Mouse (Mus musculus): ENCODE data around the gene Myo15.
A peak's percentile ranks its signal among the peaks of the same experiment; 100 is the strongest.
"Not testable (repeated sequence)": the region's sequence is repeated elsewhere in the genome, so short reads cannot be mapped to it uniquely, and the experiment has no call there.

Myo15 gene

GRCm38 (mm10) chr11:60507281-60507680 lies 38.1 kb downstream of the Myo15 start:
- DNase-seq (ENCODE audit: low spot score in 2 of 2): no peak

- no peak for DNase-seq (ENCODE audit: low spot score in 2 of 2)
Measured at GRCm38 (mm10) chr11:60508950-60509349, 39.8 kb downstream of the Myo15 start.

GRCm38 (mm10) chr11:60509500-60509899 lies 40.4 kb downstream of the Myo15 start:
- no peak for DNase-seq (ENCODE audit: low spot score in 2 of 2)

- no peak for DNase-seq (ENCODE audit: low spot score in 2 of 2)
Measured at GRCm38 (mm10) chr11:60511893-60512292, 42.8 kb downstream of the Myo15 start.

- DNase-seq (ENCODE audit: low spot score in 2 of 2): no peak
Measured at GRCm38 (mm10) chr11:60512520-60512919, 43.4 kb downstream of the Myo15 start.

GRCm38 (mm10) chr11:60514941-60515340 lies 45.8 kb downstream of the Myo15 start:
- no peak for DNase-seq (ENCODE audit: low spot score in 2 of 2)

- no peak for DNase-seq (ENCODE audit: low spot score in 2 of 2)
Measured at GRCm38 (mm10) chr11:60518305-60518704, 49.2 kb downstream of the Myo15 start.

GRCm38 (mm10) chr11:60522027-60522426 lies 52.9 kb downstream of the Myo15 start:
- DNase-seq (ENCODE audit: low spot score in 2 of 2): no peak

- no peak for DNase-seq (ENCODE audit: low spot score in 2 of 2)
Measured at GRCm38 (mm10) chr11:60522661-60523365, 53.7 kb downstream of the Myo15 start.

- DNase-seq (ENCODE audit: low spot score in 2 of 2): no peak
Measured at GRCm38 (mm10) chr11:60526461-60526860, 57.3 kb downstream of the Myo15 start.

GRCm38 (mm10) chr11:60535676-60536075 lies 66.5 kb downstream of the Myo15 start:
- DNase-seq (ENCODE audit: low spot score in 2 of 2): no peak

GRCm38 (mm10) chr11:60536180-60536858 lies 67.2 kb downstream of the Myo15 start, which contains the start of gene Alkbh5:
Alkbh5 (plus strand) TSS chr11:60536381.
- DNase-seq (ENCODE audit: low spot score in 2 of 2): peak in 1 of 2 experiments; percentile 35

GRCm38 (mm10) chr11:60536859-60537467 lies 67.8 kb downstream of the Myo15 start:
- DNase-seq (ENCODE audit: low spot score in 2 of 2): peak; percentile 11 to 92

GRCm38 (mm10) chr11:60537468-60538347 lies 68.6 kb downstream of the Myo15 start:
- DNase-seq (ENCODE audit: low spot score in 2 of 2): peak; percentile 95 to 98

- peak; percentile 14 to 16 for DNase-seq (ENCODE audit: low spot score in 2 of 2)
Measured at GRCm38 (mm10) chr11:60538371-60539281, 69.5 kb downstream of the Myo15 start.

- no peak for DNase-seq (ENCODE audit: low spot score in 2 of 2)
Measured at GRCm38 (mm10) chr11:60539540-60539939, 70.4 kb downstream of the Myo15 start.

GRCm38 (mm10) chr11:60540002-60540610 lies 71.0 kb downstream of the Myo15 start:
- DNase-seq (ENCODE audit: low spot score in 2 of 2): peak in 1 of 2 experiments; percentile 60

- DNase-seq (ENCODE audit: low spot score in 2 of 2): no peak
Measured at GRCm38 (mm10) chr11:60540761-60541160, 71.6 kb downstream of the Myo15 start.

GRCm38 (mm10) chr11:60541831-60542230 lies 72.7 kb downstream of the Myo15 start:
- no peak for DNase-seq (ENCODE audit: low spot score in 2 of 2)

GRCm38 (mm10) chr11:60543211-60543610 lies 74.1 kb downstream of the Myo15 start:
- not testable (repeated sequence) for DNase-seq (ENCODE audit: low spot score in 2 of 2)

Measured in left cerebral cortex, adult 9 months (tissue).